20 mouse cellular contexts compared by ENCODE assay signal in the genomic region with DNA sequence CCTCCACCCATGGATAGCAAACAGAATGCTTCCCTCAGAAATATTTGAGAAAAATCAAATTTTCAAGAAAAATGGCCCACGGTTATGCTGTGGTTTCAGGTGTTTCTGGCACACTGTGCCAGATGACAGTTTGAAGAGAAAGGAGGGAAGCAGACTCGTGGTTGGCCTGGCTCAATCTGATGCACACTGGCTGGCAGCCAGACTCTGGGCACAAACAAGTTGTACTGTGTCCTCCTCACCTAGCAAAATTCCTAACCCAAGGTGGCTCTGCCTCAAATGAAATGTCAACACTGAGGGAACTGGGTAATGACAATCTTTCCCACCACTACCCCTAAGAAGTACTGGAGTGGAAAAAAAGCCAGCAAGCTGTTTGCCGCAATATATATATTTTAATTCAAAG. TPM values are rescaled to one million over a fixed set of nuclear protein-coding genes. Genes with fewer than 3 reads are reported as not detected.
DNase-seq lines count a peak whose midpoint lies in the region; ATAC-seq lines count a peak whose summit lies in the region.
"Had no signal": no experiment of that assay in that cellular context is flagged by ENCODE, and none has a peak within 500 bp of the region (broad histone marks: within the 10 kb centered on the region; RNA-seq: fewer than 3 reads in every experiment).

No protein-coding gene starts in this region.

- 77% methylated on average over 3 of the region's 3 CpGs for WGBS in kidney, embryonic 16.5 days
- 79% methylated on average over 3 of the region's 3 CpGs for WGBS in forebrain, embryonic 13.5 days

- no peak overlapping the region for H3K27ac ChIP-seq in kidney, embryonic 16.5 days (ENCODE audit: low read length)
- H3K27ac ChIP-seq in forebrain, embryonic 13.5 days = no peak overlapping the region
- H3K27ac ChIP-seq: embryonic facial prominence, embryonic 12.5 days; heart, embryonic 13.5 days; hindbrain, embryonic 12.5 days had no signal

- H3K36me3 ChIP-seq in kidney, embryonic 16.5 days (ENCODE audit: insufficient read depth, low read length) = peaks cover 21% of the 10 kb centered on the region
- peaks cover 15% of the 10 kb centered on the region for H3K36me3 ChIP-seq in forebrain, embryonic 13.5 days (ENCODE audit: poor library complexity, severe bottlenecking)

- H3K4me2 ChIP-seq in kidney, embryonic 16.5 days (replicated peaks; ENCODE audit: low read depth, low read length) = no peak overlapping the region
- H3K4me2 ChIP-seq in forebrain, embryonic 13.5 days = no peak overlapping the region
- H3K4me2 ChIP-seq: embryonic facial prominence, embryonic 12.5 days; heart, embryonic 13.5 days; hindbrain, embryonic 12.5 days had no signal

- no peaks in the 10 kb centered on the region for H3K4me1 ChIP-seq in kidney, embryonic 16.5 days (ENCODE audit: insufficient read depth, low read length)
- no peaks in the 10 kb centered on the region for H3K4me1 ChIP-seq in forebrain, embryonic 13.5 days
- H3K4me1 ChIP-seq: embryonic facial prominence, embryonic 12.5 days; hindbrain, embryonic 12.5 days had no signal

- H3K4me3 ChIP-seq in kidney, embryonic 16.5 days (ENCODE audit: low read length) = no peak overlapping the region
- H3K4me3 ChIP-seq in forebrain, embryonic 13.5 days = no peak overlapping the region
- H3K4me3 ChIP-seq: embryonic facial prominence, embryonic 12.5 days; heart, embryonic 13.5 days; hindbrain, embryonic 12.5 days had no signal

- no peaks in the 10 kb centered on the region for H3K27me3 ChIP-seq in kidney, embryonic 16.5 days (ENCODE audit: insufficient read depth, low read length)
- H3K27me3 ChIP-seq in forebrain, embryonic 13.5 days = no peaks in the 10 kb centered on the region
- H3K27me3 ChIP-seq: embryonic facial prominence, embryonic 12.5 days; heart, embryonic 13.5 days; hindbrain, embryonic 12.5 days had no signal

- no peak overlapping the region for H3K9ac ChIP-seq in kidney, embryonic 16.5 days (replicated peaks; ENCODE audit: low read length)
- no peak overlapping the region for H3K9ac ChIP-seq in forebrain, embryonic 13.5 days
- H3K9ac ChIP-seq: embryonic facial prominence, embryonic 12.5 days; heart, embryonic 13.5 days; hindbrain, embryonic 12.5 days had no signal

- DNase-seq in cerebellum, postnatal 25 days = peak; percentile 56 to 64
- DNase-seq in cerebellum, adult 9-10 months = no peak
- peak; percentile 20 to 26 for DNase-seq in heart, postnatal 14 days
- DNase-seq in heart, postnatal 25 days (ENCODE audit: low spot score) = no peak
- peak; percentile 15 for DNase-seq in kidney, postnatal 14 days
- peak; percentile 51 for DNase-seq in brain, adult 2 months (ENCODE audit: low read depth, low spot score)
- DNase-seq: adrenal gland, adult 2 months; adrenal gland, postnatal 25 days; cerebellum, adult 9-11 months; gastrocnemius, postnatal 10 days; heart, postnatal 10 days had no signal

- ATAC-seq in kidney, embryonic 16.5 days (ENCODE audit: low FRiP score, low TSS enrichment) = no peak
- no peak for ATAC-seq in forebrain, embryonic 13.5 days
- ATAC-seq: forebrain, embryonic 16.5 days; hindbrain, embryonic 16.5 days; inflammation-experienced regulatory T-cells, adult 6 months; intestine, postnatal 0 days had no signal

- intact Hi-C loops in heart, postnatal 14 days (cut with DNase I) = no loop called here
- intact Hi-C loops in heart, postnatal 25 days (cut with DNase I) = no loop called here

- H3K9me3 ChIP-seq in kidney, embryonic 16.5 days (ENCODE audit: low read length) = no peaks in the 10 kb centered on the region
- H3K9me3 ChIP-seq in forebrain, embryonic 13.5 days (replicated peaks) = no peaks in the 10 kb centered on the region
- H3K9me3 ChIP-seq: embryonic facial prominence, embryonic 12.5 days; heart, embryonic 13.5 days; hindbrain, embryonic 12.5 days had no signal

RNA-seq across cellular contexts. Expression of a gene that starts 15.3 kb away (rescaled TPM):
- 1 to 10 TPM in 1 of 2 experiments, under 1 TPM in 1; 0.10 to 1.4 TPM for total RNA-seq in heart, postnatal 14 days (2021)
- total RNA-seq in heart, postnatal 25 days (2021) = under 1 TPM; 0.03 TPM
- polyA plus RNA-seq in kidney, embryonic 16.5 days (2015; fragmentation: Nextera tagmentation; extraction: Ambion mirVana) = 0.42 and 0.55 TPM in 2 replicates
- 4.6 and 5.4 TPM in 2 replicates for polyA plus RNA-seq in forebrain, embryonic 13.5 days (2015; fragmentation: Nextera tagmentation; extraction: Ambion mirVana)

Comparison
In these comparisons a context has a peak if more than half of its experiments do, and no peak if none do; other contexts are left out.
1. DNase-seq: peak in cerebellum, postnatal 25 days (2 of 2), heart, postnatal 14 days (2 of 2), kidney, postnatal 14 days (single experiment) and brain, adult 2 months (single experiment); none in cerebellum, adult 9-10 months (single experiment) and heart, postnatal 25 days (single experiment).